Mouse (Mus musculus) heart, embryonic 12.5 days (tissue): Measurements from ENCODE around the gene Fam89a. TPM values are rescaled to one million over a fixed set of nuclear protein-coding genes. Genes with fewer than 3 reads are reported as not detected.

Experiments used
- ATAC-seq: fragments of 200-750 bp; cut with Nextera tagmentation; 2 replicates; pipeline ENCODE4 v1.8.0; 2017; ENCODE audit warnings: moderate TSS enrichment, moderate library complexity; ENCODE audit not compliant: insufficient number of reproducible peaks, low FRiP score
- H3K27ac ChIP-seq: fragments of 300-500 bp; sonication (generic); 2 replicates; pipeline ENCODE4 v1.5.1; 2016; ENCODE audit warnings: mild to moderate bottlenecking, moderate library complexity; ENCODE audit not compliant: poor library complexity, severe bottlenecking
- H3K27me3 ChIP-seq: fragments of 300-500 bp; sonication (generic); replicated peaks from 2 replicates; pipeline ENCODE4 v1.6.1; 2016; ENCODE audit warnings: mild to moderate bottlenecking, moderate library complexity
- H3K36me3 ChIP-seq: fragments of 300-500 bp; sonication (generic); 2 replicates; pipeline ENCODE4 v1.6.1; 2016; ENCODE audit warnings: mild to moderate bottlenecking, moderate library complexity
- H3K4me1 ChIP-seq: fragments of 300-500 bp; sonication (generic); replicated peaks from 2 replicates; pipeline ENCODE4 v1.6.1; 2016; ENCODE audit warnings: mild to moderate bottlenecking
- H3K4me2 ChIP-seq: fragments of 300-500 bp; sonication (generic); 2 replicates; pipeline ENCODE4 v1.6.1; 2016; ENCODE audit warnings: mild to moderate bottlenecking, moderate library complexity
- H3K4me3 ChIP-seq: fragments of 300-500 bp; sonication (generic); 2 replicates; pipeline ENCODE4 v1.5.1; 2016; ENCODE audit warnings: mild to moderate bottlenecking
- H3K9ac ChIP-seq: fragments of 300-500 bp; sonication (generic); 2 replicates; pipeline ENCODE4 v1.6.1; 2016; ENCODE audit warnings: mild to moderate bottlenecking, moderate library complexity
- H3K9me3 ChIP-seq: fragments of 300-500 bp; sonication (generic); replicated peaks from 2 replicates; pipeline ENCODE4 v1.6.1; 2016; ENCODE audit warnings: mild to moderate bottlenecking, moderate library complexity
- WGBS: fragments of 180-500 bp; shearing (Covaris S2); methylation state at CpG from one replicate; pipeline ENCODE4 v1.1.7; 2016; 5-methylcytosine and 5-hydroxymethylcytosine counted together
- polyA plus RNA-seq: library from polyadenylated mRNA; unstranded; fragments of >200 nt; fragmentation: Nextera tagmentation; extraction: Ambion mirVana; gene quantifications from 2 replicates; pipeline ENCODE4 v1.2.1, GENCODE M21; 2016

The Fam89a gene
- polyA plus RNA-seq, 1 experiment from 2014 or later, result 2.6 TPM

GRCm38 (mm10) chr8:124783228-124783627 is 31.6 kb upstream of the Fam89a start:
- H3K4me3 ChIP-seq, result no peak overlapping the region
- 77% methylated on average over 15 of the region's 15 CpGs for WGBS

GRCm38 (mm10) chr8:124782431-124782830 is 30.8 kb upstream of the Fam89a start:
- ATAC-seq, result no peak
- Histone ChIP-seq H3K9ac (no peak overlapping the region), H3K4me2 (no peak overlapping the region), H3K9me3 (no peaks in the 10 kb centered on the region), H3K27ac (no peak overlapping the region), H3K4me1 (peaks cover 35% of the 10 kb centered on the region), H3K4me3 (no peak overlapping the region), H3K36me3 (no peaks in the 10 kb centered on the region), H3K27me3 (no peaks in the 10 kb centered on the region)
- WGBS, result 75% methylated on average over 3 of the region's 3 CpGs

More at GRCm38 (mm10) chr8:124783228-124783627, 31.6 kb upstream of the Fam89a start:
- no peak overlapping the region for H3K27ac ChIP-seq
- ATAC-seq, result no peak
- H3K4me1 ChIP-seq, result peaks cover 35% of the 10 kb centered on the region
- H3K9ac ChIP-seq, result no peak overlapping the region
- H3K27me3 ChIP-seq, result no peaks in the 10 kb centered on the region
- H3K36me3 ChIP-seq, result no peaks in the 10 kb centered on the region
- no peaks in the 10 kb centered on the region for H3K9me3 ChIP-seq
- H3K4me2 ChIP-seq, result no peak overlapping the region

- Histone ChIP-seq H3K9ac (peak overlapping the region; percentile 52; the same call in 1 of the 2 replicates), H3K27ac (peak overlapping the region; percentile 92), H3K27me3 (peaks cover 6% of the 10 kb centered on the region; the same call in 1 of the 2 replicates), H3K4me1 (peaks cover 29% of the 10 kb centered on the region), H3K4me3 (no peak overlapping the region), H3K36me3 (no peaks in the 10 kb centered on the region), H3K4me2 (peak overlapping the region; percentile 37), H3K9me3 (no peaks in the 10 kb centered on the region)
- peak; percentile 77 for ATAC-seq
- 6% methylated on average over 7 of the region's 7 CpGs for WGBS
Observed at GRCm38 (mm10) chr8:124780236-124780635, 28.6 kb upstream of the Fam89a start.

- no peak overlapping the region; the same call in 1 of the 2 replicates for H3K4me3 ChIP-seq
- H3K27me3 ChIP-seq, result peaks cover 6% of the 10 kb centered on the region; the same call in 1 of the 2 replicates
- H3K36me3 ChIP-seq, result no peaks in the 10 kb centered on the region
- no peak for ATAC-seq
- H3K4me1 ChIP-seq, result peaks cover 27% of the 10 kb centered on the region
- no peaks in the 10 kb centered on the region for H3K9me3 ChIP-seq
- H3K9ac ChIP-seq, result no peak overlapping the region
- H3K4me2 ChIP-seq, result peak overlapping the region; percentile 55
- 15% methylated on average over 16 of the region's 16 CpGs for WGBS
- no peak overlapping the region for H3K27ac ChIP-seq
Observed at GRCm38 (mm10) chr8:124775695-124776094, 24.1 kb upstream of the Fam89a start.

GRCm38 (mm10) chr8:124772389-124772788 is 20.8 kb upstream of the Fam89a start:
- H3K27me3 ChIP-seq, result peaks cover 6% of the 10 kb centered on the region; the same call in 1 of the 2 replicates
- H3K4me2 ChIP-seq, result no peak overlapping the region
- no peaks in the 10 kb centered on the region for H3K36me3 ChIP-seq
- no peak overlapping the region for H3K9ac ChIP-seq
- no peak for ATAC-seq
- H3K4me3 ChIP-seq, result no peak overlapping the region
- peaks cover 16% of the 10 kb centered on the region for H3K4me1 ChIP-seq
- 47% methylated on average over 2 of the region's 2 CpGs for WGBS
- H3K9me3 ChIP-seq, result no peaks in the 10 kb centered on the region
- H3K27ac ChIP-seq, result 0 out of 2 replicates have a peak overlapping the region, but pooled peaks have one; percentile 2

GRCm38 (mm10) chr8:124763061-124763460 is 11.4 kb upstream of the Fam89a start:
- no peak overlapping the region for H3K4me2 ChIP-seq
- WGBS, result 71% methylated on average over 7 of the region's 7 CpGs

GRCm38 (mm10) chr8:124758544-124758943 is 6.9 kb upstream of the Fam89a start:
- no peak overlapping the region for H3K4me2 ChIP-seq
- H3K9ac ChIP-seq, result no peak overlapping the region
- no peak for ATAC-seq
- H3K4me1 ChIP-seq, result peaks cover 8% of the 10 kb centered on the region
- H3K27me3 ChIP-seq, result 0 out of 2 replicates have a peak, but pooled peaks cover 6% of the 10 kb centered on the region
- WGBS, result 40% methylated on average over 3 of the region's 3 CpGs
- no peaks in the 10 kb centered on the region for H3K9me3 ChIP-seq
- no peak overlapping the region for H3K4me3 ChIP-seq
- no peak overlapping the region for H3K27ac ChIP-seq
- no peaks in the 10 kb centered on the region for H3K36me3 ChIP-seq

More at GRCm38 (mm10) chr8:124763061-124763460, 11.4 kb upstream of the Fam89a start:
- Histone ChIP-seq H3K27me3 (0 out of 2 replicates have a peak, but pooled peaks cover 3% of the 10 kb centered on the region), H3K4me1 (no peaks in the 10 kb centered on the region), H3K36me3 (no peaks in the 10 kb centered on the region), H3K9ac (no peak overlapping the region), H3K4me3 (no peak overlapping the region), H3K9me3 (no peaks in the 10 kb centered on the region), H3K27ac (no peak overlapping the region)
- ATAC-seq, result no peak

GRCm38 (mm10) chr8:124756601-124757000 is 5.0 kb upstream of the Fam89a start:
- WGBS, result 58% methylated on average over 5 of the region's 5 CpGs
- no peak for ATAC-seq
- Histone ChIP-seq H3K9me3 (no peaks in the 10 kb centered on the region), H3K4me3 (no peak overlapping the region), H3K36me3 (no peaks in the 10 kb centered on the region), H3K27ac (no peak overlapping the region), H3K4me1 (peaks cover 16% of the 10 kb centered on the region), H3K9ac (no peak overlapping the region), H3K27me3 (peaks cover 24% of the 10 kb centered on the region), H3K4me2 (no peak overlapping the region)

GRCm38 (mm10) chr8:124756153-124756552 is 4.5 kb upstream of the Fam89a start:
- no peak overlapping the region for H3K9ac ChIP-seq
- no peak for ATAC-seq
- 49% methylated on average over 2 of the region's 2 CpGs for WGBS
- no peaks in the 10 kb centered on the region for H3K9me3 ChIP-seq
- H3K36me3 ChIP-seq, result no peaks in the 10 kb centered on the region
- H3K4me1 ChIP-seq, result peaks cover 19% of the 10 kb centered on the region
- no peak overlapping the region for H3K27ac ChIP-seq
- no peak overlapping the region for H3K4me2 ChIP-seq
- H3K4me3 ChIP-seq, result no peak overlapping the region
- peaks cover 29% of the 10 kb centered on the region for H3K27me3 ChIP-seq

- Histone ChIP-seq H3K4me2 (no peak overlapping the region), H3K27me3 (peaks cover 33% of the 10 kb centered on the region), H3K9ac (no peak overlapping the region), H3K9me3 (no peaks in the 10 kb centered on the region), H3K4me3 (no peak overlapping the region), H3K36me3 (no peaks in the 10 kb centered on the region), H3K4me1 (peaks cover 23% of the 10 kb centered on the region), H3K27ac (no peak overlapping the region)
- ATAC-seq, result no peak
- 77% methylated on average over 8 of the region's 8 CpGs for WGBS
Observed at GRCm38 (mm10) chr8:124755481-124755880, 3.8 kb upstream of the Fam89a start.

GRCm38 (mm10) chr8:124754792-124755190 is 3.2 kb upstream of the Fam89a start:
- 43% methylated on average over 4 of the region's 4 CpGs for WGBS
- no peak overlapping the region for H3K4me2 ChIP-seq
- peaks cover 39% of the 10 kb centered on the region for H3K27me3 ChIP-seq
- H3K9me3 ChIP-seq, result no peaks in the 10 kb centered on the region
- peaks cover 29% of the 10 kb centered on the region for H3K4me1 ChIP-seq
- H3K4me3 ChIP-seq, result no peak overlapping the region
- no peak for ATAC-seq
- H3K9ac ChIP-seq, result no peak overlapping the region
- no peak overlapping the region for H3K27ac ChIP-seq
- H3K36me3 ChIP-seq, result no peaks in the 10 kb centered on the region
